Mouse (Mus musculus): ENCODE measurements around the gene Mthfsd.

GRCm38 (mm10) chr8:121071454-121071853, 36.7 kb downstream of the Mthfsd start:
- TF ChIP-seq EP300 (IDR thresholded peaks at IDR 0.05) (no peak), CTCF (IDR thresholded peaks at IDR 0.05) (peak; percentile 58)
